Mouse (Mus musculus) ES-Bruce4 (cell line): ENCODE measurements around the gene Igdcc3. TPM values are rescaled to one million over a fixed set of nuclear protein-coding genes. Genes with fewer than 3 reads are reported as not detected.

ENCODE experiments used
- H3K27ac ChIP-seq: 2 replicates; pipeline ENCODE4 v1.5.1; 2012; ENCODE audit warnings: low read length, inconsistent platforms; ENCODE audit not compliant: insufficient read depth
- H3K27me3 ChIP-seq: 2 replicates; pipeline ENCODE4 v1.6.1; 2012; ENCODE audit warnings: mild to moderate bottlenecking, low read length, inconsistent platforms; ENCODE audit not compliant: control insufficient read depth, poor library complexity, insufficient read depth, severe bottlenecking
- H3K36me3 ChIP-seq: 2 replicates; pipeline ENCODE4 v1.6.1; 2012; ENCODE audit warnings: inconsistent platforms, mild to moderate bottlenecking, low read length, moderate library complexity; ENCODE audit not compliant: control insufficient read depth, poor library complexity, insufficient read depth, severe bottlenecking
- H3K4me1 ChIP-seq: one replicate; pipeline ENCODE4 v1.8.1; 2011; ENCODE audit warnings: low read length; ENCODE audit not compliant: control insufficient read depth, insufficient read depth
- H3K4me3 ChIP-seq: 2 replicates; pipeline ENCODE4 v1.5.1; 2011; ENCODE audit warnings: low read depth, mild to moderate bottlenecking, low read length
- H3K9ac ChIP-seq: 2 replicates; pipeline ENCODE4 v1.6.1; 2012; ENCODE audit warnings: low read depth, mild to moderate bottlenecking, inconsistent platforms; ENCODE audit not compliant: poor library complexity, severe bottlenecking
- H3K9me3 ChIP-seq: replicated peaks from 2 replicates; pipeline ENCODE4 v1.6.1; 2012; ENCODE audit warnings: mild to moderate bottlenecking, low read length, inconsistent platforms; ENCODE audit not compliant: control insufficient read depth, poor library complexity, insufficient read depth, severe bottlenecking
- CTCF ChIP-seq: IDR thresholded peaks from one replicate; pipeline ENCODE4 v1.8.1; 2011; ENCODE audit warnings: low read depth, low read length
- EP300 ChIP-seq: IDR thresholded peaks from 2 replicates; pipeline ENCODE4 v1.6.1; 2011; ENCODE audit warnings: low read depth, low read length; ENCODE audit not compliant: insufficient read depth
- POLR2A ChIP-seq: IDR thresholded peaks from one replicate; pipeline ENCODE4 v1.8.1; 2011; ENCODE audit warnings: low read length; ENCODE audit not compliant: insufficient read depth
- polyA plus RNA-seq: library from polyadenylated mRNA; stranded (reverse); fragments of >200 nt; gene quantifications from 2 replicates; pipeline ENCODE4 v1.2.4, GENCODE M21; 2011; ENCODE audit warnings: low read depth; ENCODE audit not compliant: missing spikeins, insufficient read depth, insufficient read length

The Igdcc3 gene
- polyA plus RNA-seq, 1 experiment = 8.9 TPM

GRCm38 (mm10) chr9:65131717-65132116 is 9.3 kb upstream of the Igdcc3 start:
- Histone ChIP-seq H3K27me3 (no peaks in the 10 kb centered on the region), H3K27ac (no peak overlapping the region), H3K4me3 (no peak overlapping the region), H3K4me1 (no peaks in the 10 kb centered on the region), H3K9ac (no peak overlapping the region), H3K9me3 (no peaks in the 10 kb centered on the region), H3K36me3 (no peaks in the 10 kb centered on the region)
- TF ChIP-seq EP300 (no peak), CTCF (no peak), POLR2A (no peak)

GRCm38 (mm10) chr9:65133739-65134138 is 7.2 kb upstream of the Igdcc3 start:
- H3K9me3 ChIP-seq = no peaks in the 10 kb centered on the region

GRCm38 (mm10) chr9:65135126-65135525 is 5.9 kb upstream of the Igdcc3 start:
- Histone ChIP-seq H3K36me3 (no peaks in the 10 kb centered on the region), H3K9ac (no peak overlapping the region), H3K27me3 (peaks cover 4% of the 10 kb centered on the region; the same call in 1 of the 2 replicates), H3K4me3 (no peak overlapping the region), H3K4me1 (no peaks in the 10 kb centered on the region), H3K9me3 (no peaks in the 10 kb centered on the region), H3K27ac (no peak overlapping the region)
- TF ChIP-seq CTCF (no peak), EP300 (no peak), POLR2A (no peak)

More at GRCm38 (mm10) chr9:65133739-65134138, 7.2 kb upstream of the Igdcc3 start:
- Histone ChIP-seq H3K36me3 (no peaks in the 10 kb centered on the region), H3K9ac (no peak overlapping the region), H3K4me1 (no peaks in the 10 kb centered on the region), H3K27ac (no peak overlapping the region), H3K27me3 (no peaks in the 10 kb centered on the region), H3K4me3 (no peak overlapping the region)
- TF ChIP-seq CTCF (peak; percentile 79), POLR2A (no peak)

- Histone ChIP-seq H3K27me3 (peaks cover 10% of the 10 kb centered on the region; the same call in 1 of the 2 replicates), H3K4me1 (no peaks in the 10 kb centered on the region), H3K4me3 (peak overlapping the region; percentile 75), H3K36me3 (no peaks in the 10 kb centered on the region), H3K9ac (peak overlapping the region; percentile 84), H3K27ac (no peak overlapping the region), H3K9me3 (no peaks in the 10 kb centered on the region)
- TF ChIP-seq POLR2A (no peak), EP300 (no peak), CTCF (no peak)
Observed at GRCm38 (mm10) chr9:65140491-65140890, 498 bp upstream of the Igdcc3 start.

GRCm38 (mm10) chr9:65141306-65141975 is 452 bp downstream of the Igdcc3 start:
- H3K9ac ChIP-seq = peak overlapping the region; percentile 84
- no peak overlapping the region for H3K27ac ChIP-seq
- no peaks in the 10 kb centered on the region for H3K36me3 ChIP-seq
- TF ChIP-seq POLR2A (no peak), CTCF (no peak), EP300 (no peak)
- H3K4me3 ChIP-seq = peak overlapping the region; percentile 84
- peaks cover 10% of the 10 kb centered on the region; the same call in 1 of the 2 replicates for H3K27me3 ChIP-seq
- H3K4me1 ChIP-seq = no peaks in the 10 kb centered on the region
- no peaks in the 10 kb centered on the region for H3K9me3 ChIP-seq

- Histone ChIP-seq H3K4me1 (no peaks in the 10 kb centered on the region), H3K9ac (peak overlapping the region; percentile 84), H3K27ac (no peak overlapping the region), H3K4me3 (peak overlapping the region; percentile 84), H3K36me3 (no peaks in the 10 kb centered on the region), H3K9me3 (no peaks in the 10 kb centered on the region), H3K27me3 (peaks cover 10% of the 10 kb centered on the region; the same call in 1 of the 2 replicates)
- TF ChIP-seq CTCF (no peak), EP300 (no peak), POLR2A (no peak)
Observed at GRCm38 (mm10) chr9:65141976-65142318, 958 bp downstream of the Igdcc3 start.
